Mouse (Mus musculus) forebrain, postnatal 0 days (tissue): Measurements from ENCODE around the gene Kat14. TPM values are rescaled to one million over a fixed set of nuclear protein-coding genes. Genes with fewer than 3 reads are reported as not detected.
A peak's percentile ranks its signal among the peaks of the same experiment; 100 is the strongest.
"Not testable (repeated sequence)": the region's sequence is repeated elsewhere in the genome, so short reads cannot be mapped to it uniquely, and the experiment has no call there.

ENCODE experiments used
- ATAC-seq: fragments of 200-750 bp; cut with Nextera tagmentation; 2 replicates; pipeline ENCODE4 v1.8.0; 2017; ENCODE audit warnings: mild to moderate bottlenecking, moderate library complexity
- DNase-seq: peaks from one replicate; pipeline ENCODE4 v3.0.0-alpha.2; 2015
- H3K27ac ChIP-seq: fragments of 300-500 bp; sonication (generic); 2 replicates; pipeline ENCODE4 v1.5.1; 2014; ENCODE audit warnings: low read depth, mild to moderate bottlenecking, antibody characterized with exemption, low read length, moderate library complexity, mixed read lengths
- H3K27me3 ChIP-seq: fragments of 300-500 bp; sonication (generic); 2 replicates; pipeline ENCODE4 v1.6.1; 2014; ENCODE audit warnings: mild to moderate bottlenecking, low read length, mixed read lengths; ENCODE audit not compliant: insufficient read depth
- H3K36me3 ChIP-seq: fragments of 300-500 bp; sonication (generic); 2 replicates; pipeline ENCODE4 v1.6.1; 2014; ENCODE audit warnings: mild to moderate bottlenecking, moderate library complexity; ENCODE audit not compliant: insufficient read depth
- H3K4me1 ChIP-seq: fragments of 300-500 bp; sonication (generic); 2 replicates; pipeline ENCODE4 v1.6.1; 2014; ENCODE audit warnings: antibody characterized with exemption; ENCODE audit not compliant: insufficient read depth
- H3K4me2 ChIP-seq: fragments of 300-500 bp; sonication (generic); 2 replicates; pipeline ENCODE4 v1.6.1; 2014; ENCODE audit warnings: low read depth, mild to moderate bottlenecking, moderate library complexity
- H3K4me3 ChIP-seq: fragments of 300-500 bp; sonication (generic); 2 replicates; pipeline ENCODE4 v1.5.1; 2014; ENCODE audit warnings: low read depth, low read length, mixed read lengths
- H3K9ac ChIP-seq: fragments of 300-500 bp; sonication (generic); 2 replicates; pipeline ENCODE4 v1.6.1; 2014; ENCODE audit warnings: mild to moderate bottlenecking
- H3K9me3 ChIP-seq: fragments of 300-500 bp; sonication (generic); 2 replicates; pipeline ENCODE4 v1.6.1; 2016; ENCODE audit warnings: low read length
- CTCF ChIP-seq: sonication (generic); IDR thresholded peaks from 2 replicates; pipeline ENCODE4 v1.5.1; 2016; ENCODE audit warnings: antibody characterized with exemption, control low read depth, low read depth
- WGBS: fragments of 180-500 bp; shearing (Covaris S2); extraction: QIAGEN DNeasy Blood & Tissue Kit; methylation state at CpG from one replicate; pipeline ENCODE4 v1.1.7; 2014; 5-methylcytosine and 5-hydroxymethylcytosine counted together
- polyA plus RNA-seq: library from polyadenylated mRNA; unstranded; fragments of >200 nt; fragmentation: Nextera tagmentation; extraction: Ambion mirVana; gene quantifications from 2 replicates; pipeline ENCODE4 v1.2.1, GENCODE M21; 2015
- total RNA-seq: library from RNA; depleted of rRNA; stranded (reverse); fragments of >200 nt; gene quantifications from 2 replicates; pipeline ENCODE4 v1.2.3, GENCODE M21; 2014

The Kat14 gene
- total and polyA plus RNA-seq, 2 experiments from 2014 or later: 20.4 to 28.6 TPM

- peak within 1 kb of the TSS; percentile 92 for H3K4me2 ChIP-seq
- no peaks in the 10 kb centered on the region for H3K9me3 ChIP-seq
- peak within 1 kb of the TSS; percentile 43 for H3K4me3 ChIP-seq
- H3K36me3 ChIP-seq: no peaks in the 10 kb centered on the region
- no peak within 1 kb of the TSS for H3K27ac ChIP-seq
- WGBS: under 1% methylated on average over 56 of the region's 62 CpGs
- DNase-seq (no peak), ATAC-seq (no peak)
- peaks cover 77% of the 10 kb centered on the region for H3K27me3 ChIP-seq
- peak within 1 kb of the TSS; percentile 28 for H3K9ac ChIP-seq
- H3K4me1 ChIP-seq: peaks cover 13% of the 10 kb centered on the region
- TF ChIP-seq CTCF: no peak
Observed at GRCm38 (mm10) chr2:144331401-144332302, 37.1 kb upstream of the Kat14 start, which contains the start of gene Ovol2. TSS of gene Ovol2 (minus strand) at chr2:144332146.

- DNase-seq (peak; percentile 31), ATAC-seq (no peak)
- no peaks in the 10 kb centered on the region for H3K9me3 ChIP-seq
- no peak for TF ChIP-seq CTCF
- no peaks in the 10 kb centered on the region for H3K36me3 ChIP-seq
- peak overlapping the region; percentile 92 for H3K4me2 ChIP-seq
- H3K27ac ChIP-seq: no peak overlapping the region
- 6% methylated on average over 9 of the region's 9 CpGs for WGBS
- peak overlapping the region; percentile 43 for H3K4me3 ChIP-seq
- peaks cover 13% of the 10 kb centered on the region for H3K4me1 ChIP-seq
- H3K27me3 ChIP-seq: peaks cover 77% of the 10 kb centered on the region
- H3K9ac ChIP-seq: no peak overlapping the region
Observed at GRCm38 (mm10) chr2:144332486-144332885, 36.3 kb upstream of the Kat14 start.

GRCm38 (mm10) chr2:144333138-144333842 is 35.5 kb upstream of the Kat14 start:
- peak; percentile 61 for TF ChIP-seq CTCF
- Histone ChIP-seq H3K9me3 (no peaks in the 10 kb centered on the region), H3K4me1 (peaks cover 13% of the 10 kb centered on the region), H3K36me3 (no peaks in the 10 kb centered on the region), H3K27me3 (peaks cover 71% of the 10 kb centered on the region), H3K4me3 (peak overlapping the region; percentile 26), H3K9ac (no peak overlapping the region), H3K27ac (no peak overlapping the region), H3K4me2 (peak overlapping the region; percentile 92)
- 6% methylated on average over 28 of the region's 28 CpGs for WGBS
- DNase-seq: peak; percentile 59
- ATAC-seq: peak; percentile 32; the same call in 1 of the 2 replicates

- no peak overlapping the region for H3K4me3 ChIP-seq
- H3K4me2 ChIP-seq: no peak overlapping the region
- peaks cover 33% of the 10 kb centered on the region for H3K27me3 ChIP-seq
- ATAC-seq: no peak
- H3K9ac ChIP-seq: no peak overlapping the region
- no peaks in the 10 kb centered on the region for H3K9me3 ChIP-seq
- H3K27ac ChIP-seq: no peak overlapping the region
- 72% methylated on average over 3 of the region's 3 CpGs for WGBS
- H3K36me3 ChIP-seq: no peaks in the 10 kb centered on the region
- DNase-seq: no peak
- H3K4me1 ChIP-seq: peaks cover 4% of the 10 kb centered on the region
- no peak for TF ChIP-seq CTCF
Observed at GRCm38 (mm10) chr2:144337230-144337629, 31.6 kb upstream of the Kat14 start.

- TF ChIP-seq CTCF: no peak
- DNase-seq: no peak
- no peak overlapping the region for H3K4me2 ChIP-seq
- H3K27me3 ChIP-seq: peaks cover 28% of the 10 kb centered on the region
- H3K9ac ChIP-seq: no peak overlapping the region
- H3K27ac ChIP-seq: no peak overlapping the region
- H3K4me1 ChIP-seq: peaks cover 4% of the 10 kb centered on the region
- no peak for ATAC-seq
- no peak overlapping the region for H3K4me3 ChIP-seq
- H3K36me3 ChIP-seq: no peaks in the 10 kb centered on the region
- no peaks in the 10 kb centered on the region for H3K9me3 ChIP-seq
- 69% methylated on average over 8 of the region's 8 CpGs for WGBS
Observed at GRCm38 (mm10) chr2:144337701-144338100, 31.1 kb upstream of the Kat14 start.

GRCm38 (mm10) chr2:144338149-144338548 is 30.6 kb upstream of the Kat14 start:
- H3K4me2 ChIP-seq, ATAC-seq, DNase-seq, H3K27ac ChIP-seq, H3K36me3 ChIP-seq, H3K9me3 ChIP-seq, H3K4me1 ChIP-seq, H3K9ac ChIP-seq, H3K4me3 ChIP-seq: not testable (repeated sequence)
- WGBS: 74% methylated on average over 6 of the region's 6 CpGs
- peaks cover 25% of the 10 kb centered on the region for H3K27me3 ChIP-seq

- Histone ChIP-seq H3K4me1 (no peaks in the 10 kb centered on the region), H3K36me3 (no peaks in the 10 kb centered on the region), H3K27me3 (no peaks in the 10 kb centered on the region), H3K4me2 (no peak overlapping the region), H3K27ac (no peak overlapping the region), H3K4me3 (no peak overlapping the region), H3K9me3 (no peaks in the 10 kb centered on the region), H3K9ac (no peak overlapping the region)
- no peak for ATAC-seq
- no peak for TF ChIP-seq CTCF
- 84% methylated on average over 4 of the region's 4 CpGs for WGBS
- no peak for DNase-seq
Observed at GRCm38 (mm10) chr2:144343158-144343557, 25.6 kb upstream of the Kat14 start.
